Mouse (Mus musculus) liver, embryonic 14.5 days (tissue): Measurements from ENCODE around the gene 1700024G13Rik. TPM values are rescaled to one million over a fixed set of nuclear protein-coding genes. Genes with fewer than 3 reads are reported as not detected.
"Not testable (repeated sequence)": the region's sequence is repeated elsewhere in the genome, so short reads cannot be mapped to it uniquely, and the experiment has no call there.

Source experiments
- ATAC-seq: fragments of 200-750 bp; cut with Nextera tagmentation; 2 replicates; pipeline ENCODE4 v1.8.0; 2017; ENCODE audit warnings: moderate number of reproducible peaks, mild to moderate bottlenecking, moderate library complexity; ENCODE audit not compliant: insufficient read depth
- DNase-seq, 3 experiments: peaks; one replicate each; pipeline ENCODE4 v3.0.0-alpha.2; 2012 to 2013; ENCODE audit warnings: low read depth in 3 of 3, low spot score in 3 of 3
- H3K27ac ChIP-seq: fragments of 300-500 bp; sonication (generic); 2 replicates; pipeline ENCODE4 v1.5.1; 2014; ENCODE audit warnings: moderate library complexity, mild to moderate bottlenecking, control low read depth, inconsistent platforms
- H3K27me3 ChIP-seq: fragments of 300-500 bp; sonication (generic); 2 replicates; pipeline ENCODE4 v1.6.1; 2014; ENCODE audit warnings: mild to moderate bottlenecking, low read length, moderate library complexity; ENCODE audit not compliant: control insufficient read depth, insufficient read depth
- H3K36me3 ChIP-seq: fragments of 300-500 bp; sonication (generic); replicated peaks from 2 replicates; pipeline ENCODE4 v1.6.1; 2014; ENCODE audit warnings: low read depth; ENCODE audit not compliant: control insufficient read depth, insufficient read depth
- H3K4me1 ChIP-seq, 2 experiments: fragments of 200-500 bp in 1 of 2; fragments of 300-500 bp in 1 of 2; sonication (generic) in 1 of 2; replicated peaks; 2 replicates each; pipeline ENCODE4 v1.6.1; 2012 to 2014; ENCODE audit warnings: antibody characterized with exemption in 1 of 2, inconsistent platforms in 1 of 2, low read length in 1 of 2; ENCODE audit not compliant: control insufficient read depth in 2 of 2, insufficient read depth in 2 of 2
- H3K4me2 ChIP-seq: fragments of 300-500 bp; sonication (generic); 2 replicates; pipeline ENCODE4 v1.6.1; 2014; ENCODE audit warnings: low read depth, mild to moderate bottlenecking, control low read depth, moderate library complexity
- H3K4me3 ChIP-seq, 2 experiments: fragments of 200-500 bp in 1 of 2; fragments of 300-500 bp in 1 of 2; sonication (generic) in 1 of 2; 2 replicates each; pipeline ENCODE4 v1.5.1; 2012 to 2014; ENCODE audit warnings: low read depth in 2 of 2, low read length in 2 of 2, mild to moderate bottlenecking in 2 of 2, control low read depth in 1 of 2, inconsistent platforms in 1 of 2, moderate library complexity in 1 of 2; ENCODE audit not compliant: insufficient read depth in 1 of 2
- H3K9ac ChIP-seq: fragments of 300-500 bp; sonication (generic); replicated peaks from 2 replicates; pipeline ENCODE4 v1.6.1; 2014; ENCODE audit warnings: mild to moderate bottlenecking, control low read depth, moderate library complexity
- H3K9me3 ChIP-seq: fragments of 300-500 bp; sonication (generic); 2 replicates; pipeline ENCODE4 v1.6.1; 2016; ENCODE audit warnings: low read length, mixed read lengths; ENCODE audit not compliant: control insufficient read depth
- CTCF ChIP-seq: IDR thresholded peaks from 2 replicates; pipeline ENCODE4 v1.5.1; 2016; ENCODE audit warnings: antibody characterized with exemption, low read depth, control low read depth
- EP300 ChIP-seq: IDR thresholded peaks from 2 replicates; pipeline ENCODE4 v1.6.1; 2016; ENCODE audit warnings: antibody characterized with exemption, low read depth
- WGBS: fragments of 180-500 bp; shearing (Covaris S2); extraction: QIAGEN DNeasy Blood & Tissue Kit; methylation state at CpG from one replicate; pipeline ENCODE4 v1.1.7; 2014; ENCODE audit not compliant: insufficient replicate concordance; 5-methylcytosine and 5-hydroxymethylcytosine counted together
- polyA plus RNA-seq, 2 experiments: library from polyadenylated mRNA; depleted of rRNA in 1 of 2; stranded (reverse) in 1 of 2; unstranded in 1 of 2; fragments of >200 nt; fragmentation: Nextera tagmentation in 1 of 2; extraction: Ambion mirVana in 1 of 2; gene quantifications; 2 replicates each; pipeline versions ENCODE4 v1.2.1 to v1.2.3; 2012 to 2014

1700024G13Rik gene
- polyA plus RNA-seq, 2 experiments, result not detected

DNA sequence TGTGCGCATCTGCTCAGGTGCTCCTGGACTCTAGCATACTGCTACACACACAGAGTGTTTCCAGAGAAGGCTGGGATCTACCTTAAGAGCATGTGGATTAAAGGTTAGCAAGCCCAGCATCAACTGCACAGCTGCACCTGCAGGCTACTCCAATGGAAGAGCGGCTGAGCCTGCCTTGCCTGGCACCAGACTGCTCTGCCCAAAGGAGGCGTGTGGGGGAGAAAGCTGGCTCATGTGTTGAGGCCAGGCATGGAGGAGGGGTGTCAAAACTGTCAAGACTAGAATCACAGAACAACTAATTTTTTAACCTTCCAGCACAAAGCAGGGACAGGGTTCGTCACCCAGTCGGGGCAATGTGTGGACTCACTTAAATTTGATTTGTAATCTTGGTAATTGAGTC, 23.9 kb upstream of the 1700024G13Rik start:
- no peak for DNase-seq
- TF ChIP-seq CTCF, result no peak
- no peak for TF ChIP-seq EP300
- H3K27ac ChIP-seq, result no peak overlapping the region
- H3K27me3 ChIP-seq, result no peaks in the 10 kb centered on the region
- 61% methylated on average over 5 of the region's 5 CpGs for WGBS
- no peaks in the 10 kb centered on the region for H3K9me3 ChIP-seq
- H3K36me3 ChIP-seq, result no peaks in the 10 kb centered on the region
- no peaks in the 10 kb centered on the region for H3K4me1 ChIP-seq
- H3K4me3 ChIP-seq, result no peak overlapping the region
- no peak overlapping the region for H3K4me2 ChIP-seq
- H3K9ac ChIP-seq, result no peak overlapping the region
- no peak for ATAC-seq

DNA sequence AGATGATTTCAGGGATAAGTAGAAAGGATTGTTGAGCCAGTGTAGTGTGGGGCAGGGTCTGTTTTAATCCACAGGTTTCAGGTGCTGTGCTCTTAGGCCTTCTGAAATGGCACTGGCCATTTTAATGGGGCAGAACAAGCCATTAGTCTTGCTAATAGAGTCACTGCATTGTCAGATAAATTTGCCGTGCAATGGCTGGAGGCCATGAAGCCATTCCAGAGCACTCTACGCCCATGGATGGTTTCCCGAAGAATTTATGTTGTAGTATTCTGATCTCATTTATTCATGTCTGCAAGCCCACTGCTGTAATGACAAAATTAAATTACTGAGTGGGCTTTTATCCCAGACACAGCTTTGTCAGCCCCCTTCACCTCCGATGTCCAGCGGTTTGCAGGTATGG, 21.9 kb upstream of the 1700024G13Rik start:
- ATAC-seq (no peak), DNase-seq (no peak)
- Histone ChIP-seq H3K9ac (no peak overlapping the region), H3K9me3 (no peaks in the 10 kb centered on the region), H3K4me2 (no peak overlapping the region), H3K36me3 (no peaks in the 10 kb centered on the region), H3K27ac (no peak overlapping the region), H3K4me3 (no peak overlapping the region), H3K27me3 (no peaks in the 10 kb centered on the region), H3K4me1 (no peaks in the 10 kb centered on the region)
- WGBS, result 76% methylated on average over 5 of the region's 5 CpGs
- no peak for TF ChIP-seq EP300
- no peak for TF ChIP-seq CTCF

DNA sequence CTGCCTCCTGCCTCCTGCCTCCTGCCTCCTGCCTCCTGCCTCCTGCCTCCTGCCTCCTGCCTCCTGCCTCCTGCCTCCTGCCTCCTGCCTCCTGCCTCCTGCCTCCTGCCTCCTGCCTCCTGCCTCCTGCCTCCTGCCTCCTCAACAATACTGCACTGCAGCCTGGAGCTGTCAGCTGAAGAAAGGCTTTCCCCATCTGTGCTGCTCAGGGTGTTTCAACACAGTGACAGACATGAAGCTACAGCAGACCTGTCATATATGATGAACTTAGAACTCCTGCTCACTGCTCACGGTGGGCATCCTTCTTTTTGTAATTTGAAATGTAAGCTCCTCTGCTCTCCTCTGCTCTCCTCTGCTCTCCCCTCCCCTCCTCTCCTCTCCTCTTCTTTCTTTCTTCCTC, 17.2 kb upstream of the 1700024G13Rik start:
- not testable (repeated sequence) for H3K27ac ChIP-seq, DNase-seq, H3K27me3 ChIP-seq, ATAC-seq, H3K4me1 ChIP-seq, H3K4me2 ChIP-seq, H3K9me3 ChIP-seq, H3K9ac ChIP-seq, H3K36me3 ChIP-seq, H3K4me3 ChIP-seq
- WGBS, result 48% methylated on average over 1 of the region's 1 CpGs

DNA sequence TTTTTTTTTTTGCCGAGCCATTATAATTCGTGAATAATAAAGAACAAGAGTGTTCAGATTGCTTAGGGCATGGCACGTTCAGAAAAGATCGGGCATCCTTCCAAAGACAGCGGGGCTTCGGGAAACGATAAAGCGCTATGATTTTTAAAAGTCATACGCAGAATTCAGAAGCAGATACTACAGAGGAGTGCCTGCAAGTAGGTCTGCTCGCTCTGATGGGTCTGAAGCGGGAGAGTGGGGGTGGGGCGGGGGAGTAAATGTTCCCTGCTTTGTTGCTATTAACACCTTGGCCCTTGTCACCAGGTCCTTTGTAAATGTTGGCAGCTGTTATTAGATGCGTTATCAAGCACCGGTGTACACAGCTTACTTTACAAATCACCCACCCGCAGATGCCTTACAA, 6.6 kb downstream of the 1700024G13Rik start:
- Histone ChIP-seq H3K4me1 (no peaks in the 10 kb centered on the region), H3K9ac (no peak overlapping the region), H3K27ac (no peak overlapping the region), H3K36me3 (no peaks in the 10 kb centered on the region), H3K4me3 (no peak overlapping the region), H3K27me3 (no peaks in the 10 kb centered on the region), H3K4me2 (no peak overlapping the region), H3K9me3 (no peaks in the 10 kb centered on the region)
- TF ChIP-seq CTCF (no peak), EP300 (no peak)
- WGBS, result 36% methylated on average over 15 of the region's 15 CpGs
- ATAC-seq (no peak), DNase-seq (no peak)

DNA sequence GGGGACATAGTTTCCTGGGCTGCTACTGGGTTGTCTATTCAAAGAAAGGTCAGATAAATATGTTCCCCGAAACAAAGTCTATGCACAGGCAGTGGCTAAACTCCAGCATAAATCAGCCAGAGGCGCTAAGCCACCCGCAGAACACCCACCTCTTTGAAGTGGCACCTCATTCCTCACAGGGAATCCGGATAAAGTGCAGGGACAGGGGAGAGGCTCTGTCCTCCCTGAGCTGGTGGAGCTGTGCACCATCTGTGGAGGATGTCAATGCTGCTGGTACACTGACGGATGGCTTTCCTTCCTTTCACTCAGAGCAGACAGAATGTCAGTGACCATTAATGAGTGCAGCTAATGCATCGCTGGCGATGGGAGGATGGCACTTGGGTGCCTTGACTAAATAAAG, 7.1 kb downstream of the 1700024G13Rik start:
- Histone ChIP-seq H3K4me2 (no peak overlapping the region), H3K27me3 (no peaks in the 10 kb centered on the region), H3K36me3 (no peaks in the 10 kb centered on the region), H3K4me1 (no peaks in the 10 kb centered on the region), H3K9ac (no peak overlapping the region), H3K4me3 (no peak overlapping the region), H3K9me3 (no peaks in the 10 kb centered on the region), H3K27ac (no peak overlapping the region)
- TF ChIP-seq CTCF, result no peak
- no peak for TF ChIP-seq EP300
- DNase-seq (no peak), ATAC-seq (no peak)
- 18% methylated on average over 7 of the region's 7 CpGs for WGBS

DNA sequence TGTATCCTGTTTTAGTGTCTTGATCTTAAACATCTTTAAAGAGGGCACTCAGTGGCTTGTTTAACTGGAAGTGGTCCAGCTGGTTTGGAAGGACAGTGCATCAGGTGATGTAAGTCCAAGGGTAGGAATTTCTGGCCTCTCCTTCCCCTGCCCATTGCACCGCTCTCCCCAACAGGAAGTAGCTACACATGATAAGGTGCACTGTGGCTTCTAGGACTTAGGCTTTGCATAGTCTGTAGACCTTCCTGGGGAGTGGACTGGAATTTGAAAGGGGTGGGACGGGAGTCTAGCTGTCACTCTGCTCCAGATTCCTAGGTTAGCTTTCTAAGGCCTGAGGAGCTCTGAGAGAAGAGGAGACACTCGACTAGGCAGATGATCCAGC, 8.1 kb downstream of the 1700024G13Rik start:
- H3K9ac ChIP-seq, result no peak overlapping the region
- no peak overlapping the region for H3K27ac ChIP-seq
- H3K4me1 ChIP-seq, result no peaks in the 10 kb centered on the region
- H3K4me2 ChIP-seq, result no peak overlapping the region
- H3K36me3 ChIP-seq, result no peaks in the 10 kb centered on the region
- no peaks in the 10 kb centered on the region for H3K9me3 ChIP-seq
- H3K4me3 ChIP-seq, result no peak overlapping the region
- no peak for DNase-seq
- TF ChIP-seq EP300 (no peak), CTCF (no peak)
- WGBS, result 15% methylated on average over 3 of the region's 3 CpGs
- no peaks in the 10 kb centered on the region for H3K27me3 ChIP-seq
- no peak for ATAC-seq
